Mouse (Mus musculus) spleen, embryonic (tissue): ENCODE data around the gene Kcnn1.

Experiments
- CTCF ChIA-PET: fragments of 350-600 bp; sonication (Branson Sonifier 250); formaldehyde crosslinking; loops from one replicate; lab custom pipeline; 2022; lab: Charles Lee

Kcnn1 gene

GRCm38 (mm10) chr8:70862824-70863641 lies at the start of gene Kcnn1:
Gene Kcnn1, minus strand, starts transcription at chr8:70863258.
- CTCF ChIA-PET, result interaction anchor here (0.8 kb wide), 1 partner anchor 724 kb away, joined by 6 read pairs; no protein-coding TSS in a partner anchor

- CTCF ChIA-PET, result no interaction called here
These were observed 48.5 kb upstream of the Kcnn1 start for GRCm38 (mm10) chr8:70911596-70911995.

- CTCF ChIA-PET, result no interaction called here
These were observed 44.5 kb upstream of the Kcnn1 start for GRCm38 (mm10) chr8:70907518-70907917.

GRCm38 (mm10) chr8:70905831-70906736 lies 43.0 kb upstream of the Kcnn1 start, which contains the start of gene Map1s:
Gene Map1s, plus strand, starts transcription at chr8:70905932.
- CTCF ChIA-PET, result no interaction called here

- CTCF ChIA-PET, result interaction anchor here (0.5 kb wide), 1 partner anchor 458 kb away, joined by 3 read pairs; no protein-coding TSS in a partner anchor
These were observed 42.4 kb upstream of the Kcnn1 start for GRCm38 (mm10) chr8:70905463-70905830.

GRCm38 (mm10) chr8:70904532-70904931 lies 41.5 kb upstream of the Kcnn1 start:
- CTCF ChIA-PET, result no interaction called here

- CTCF ChIA-PET, result no interaction called here
These were observed 40.5 kb upstream of the Kcnn1 start for GRCm38 (mm10) chr8:70903582-70903981.

GRCm38 (mm10) chr8:70903112-70903511 lies 40.1 kb upstream of the Kcnn1 start:
- CTCF ChIA-PET, result no interaction called here

- CTCF ChIA-PET, result interaction anchor here (1.0 kb wide), 1 partner anchor 693 kb away, joined by 4 read pairs; no protein-coding TSS in a partner anchor
These were observed 39.2 kb upstream of the Kcnn1 start for GRCm38 (mm10) chr8:70902211-70902610.

- CTCF ChIA-PET, result no interaction called here
These were observed 37.9 kb upstream of the Kcnn1 start for GRCm38 (mm10) chr8:70900872-70901387.

- CTCF ChIA-PET, result no interaction called here
These were observed 36.2 kb upstream of the Kcnn1 start for GRCm38 (mm10) chr8:70899226-70899625.

GRCm38 (mm10) chr8:70898661-70899198 lies 35.7 kb upstream of the Kcnn1 start:
- CTCF ChIA-PET, result no interaction called here

GRCm38 (mm10) chr8:70897681-70898413 lies 34.8 kb upstream of the Kcnn1 start:
- CTCF ChIA-PET, result no interaction called here

- CTCF ChIA-PET, result interaction anchor here (1.0 kb wide), 1 partner anchor 21 kb away, joined by 3 read pairs; no protein-coding TSS in a partner anchor
These were observed 34.1 kb upstream of the Kcnn1 start, which contains the start of gene Rpl18a for GRCm38 (mm10) chr8:70897021-70897680. Gene Rpl18a, minus strand, starts transcription at chr8:70897412.

GRCm38 (mm10) chr8:70896316-70897020 lies 33.4 kb upstream of the Kcnn1 start:
- CTCF ChIA-PET, result interaction anchor here (1.0 kb wide), 1 partner anchor 20 kb away, joined by 3 read pairs; no protein-coding TSS in a partner anchor

GRCm38 (mm10) chr8:70895571-70896259 lies 32.7 kb upstream of the Kcnn1 start:
- CTCF ChIA-PET, result interaction anchor here (1.0 kb wide), 1 partner anchor 19 kb away, joined by 3 read pairs; no protein-coding TSS in a partner anchor

- CTCF ChIA-PET, result no interaction called here
These were observed 31.9 kb upstream of the Kcnn1 start for GRCm38 (mm10) chr8:70894771-70895545.

- CTCF ChIA-PET, result no interaction called here
These were observed 31.3 kb upstream of the Kcnn1 start for GRCm38 (mm10) chr8:70894385-70894720.
